Mouse (Mus musculus): ENCODE measurements at regions not wholly inside any gene's neighbourhood (a gene's known extent, or its start where the extent isn't known, plus 50 kb on each side); places are given as distances from the start of the nearest gene placed in this dataset.

DNA sequence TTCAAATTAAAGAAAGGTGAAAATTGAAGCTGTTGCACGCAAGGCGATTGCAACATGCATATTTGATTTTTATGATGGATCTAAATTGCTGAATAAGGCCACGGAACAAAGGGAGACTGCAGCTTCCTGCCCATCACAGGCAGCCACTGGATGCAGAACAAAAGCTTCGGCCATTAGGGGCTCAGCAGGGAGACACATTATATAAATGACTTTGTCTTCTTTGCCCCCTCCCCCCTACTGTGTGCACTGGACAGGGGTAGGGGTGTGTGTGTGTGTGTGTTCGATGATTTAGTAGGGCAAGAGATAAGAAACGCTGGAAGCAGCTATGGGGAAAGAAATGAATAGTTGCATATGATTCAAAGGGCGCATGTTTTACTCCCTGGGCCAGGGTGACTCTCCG lies 481.2 kb upstream of the Pmfbp1 start:
- DNase-seq (ENCODE audit: low spot score in 2 of 2) = no peak

DNA sequence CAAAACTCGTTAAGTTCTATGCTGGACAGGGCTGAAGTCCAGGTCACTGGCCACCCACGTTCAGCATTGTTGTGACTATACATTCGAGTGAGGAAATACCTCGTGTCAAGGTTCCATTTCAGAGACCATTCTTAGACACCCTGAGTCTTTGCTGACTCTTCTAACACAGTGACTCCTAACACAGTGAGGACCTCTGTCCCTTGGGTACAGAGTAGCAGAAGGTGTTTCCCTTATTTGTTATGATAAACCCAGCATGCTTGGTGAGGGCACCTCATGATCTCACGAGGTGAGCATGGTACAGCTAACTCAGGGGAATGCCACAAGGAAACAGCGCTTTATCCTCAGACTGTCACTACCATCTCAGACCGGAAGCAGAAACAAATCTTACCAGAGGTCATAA lies 480.2 kb upstream of the Pmfbp1 start:
- no peak for DNase-seq (ENCODE audit: low spot score in 2 of 2)

DNA sequence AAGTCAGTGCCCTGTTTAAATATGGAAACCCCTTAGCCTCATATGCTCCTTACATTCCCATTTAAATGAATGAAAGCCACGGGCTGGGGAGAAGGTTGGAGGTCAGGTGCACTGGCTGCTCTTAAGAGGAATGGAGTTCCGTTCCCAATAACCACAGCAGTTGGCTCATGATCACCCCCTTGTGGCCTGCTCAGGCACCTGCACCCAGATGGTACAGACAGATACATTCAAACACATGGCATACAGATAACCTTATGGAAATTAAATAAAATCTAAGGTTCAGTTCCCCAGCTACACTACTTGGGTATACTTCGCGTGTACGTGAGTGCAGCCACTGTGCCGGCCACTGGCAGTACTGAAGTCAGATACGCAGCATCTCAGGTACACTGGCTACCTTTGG lies 479.1 kb upstream of the Pmfbp1 start:
- DNase-seq (ENCODE audit: low spot score in 2 of 2) = peak in 1 of 2 experiments; percentile 5

DNA sequence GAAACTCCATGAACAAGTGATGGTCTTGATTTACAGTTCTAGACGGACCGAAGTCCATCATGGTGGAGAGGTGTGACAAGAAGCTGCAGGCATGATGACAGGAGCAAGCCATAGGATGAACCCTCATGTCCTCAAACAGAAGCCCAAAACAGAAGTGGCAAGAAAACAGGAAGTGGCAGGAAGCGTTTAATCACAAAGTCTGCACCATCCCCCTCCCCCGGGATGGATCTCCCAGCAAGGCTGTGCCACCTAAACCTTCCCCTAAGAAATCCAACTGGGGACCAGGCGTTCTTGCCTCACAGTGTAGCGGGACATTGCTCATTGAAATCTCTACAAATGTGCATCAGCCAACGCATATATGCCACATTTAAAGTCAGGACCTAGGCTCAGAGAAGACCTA lies 474.3 kb upstream of the Pmfbp1 start:
- DNase-seq (ENCODE audit: low spot score in 2 of 2) = no peak

DNA sequence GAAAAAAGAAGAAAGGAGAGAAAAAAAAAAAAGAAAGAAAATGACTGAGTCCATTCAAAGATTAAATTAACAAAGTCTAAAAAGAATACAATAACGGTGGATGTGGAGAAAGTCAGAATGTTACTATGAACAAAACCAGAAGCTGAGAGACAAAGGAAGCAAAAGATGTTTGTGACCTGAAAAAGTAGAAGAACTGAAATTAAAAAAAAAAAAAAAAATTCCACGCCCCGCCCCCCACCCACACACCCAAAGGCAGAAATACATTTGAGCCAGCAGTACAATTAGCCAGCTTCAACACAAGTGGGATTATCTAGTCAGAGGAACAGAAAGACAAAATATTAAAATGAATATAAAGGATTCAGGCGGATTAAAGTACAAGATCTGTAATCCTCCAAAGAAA lies 473.7 kb upstream of the Pmfbp1 start:
- no peak for DNase-seq (ENCODE audit: low spot score in 2 of 2)

DNA sequence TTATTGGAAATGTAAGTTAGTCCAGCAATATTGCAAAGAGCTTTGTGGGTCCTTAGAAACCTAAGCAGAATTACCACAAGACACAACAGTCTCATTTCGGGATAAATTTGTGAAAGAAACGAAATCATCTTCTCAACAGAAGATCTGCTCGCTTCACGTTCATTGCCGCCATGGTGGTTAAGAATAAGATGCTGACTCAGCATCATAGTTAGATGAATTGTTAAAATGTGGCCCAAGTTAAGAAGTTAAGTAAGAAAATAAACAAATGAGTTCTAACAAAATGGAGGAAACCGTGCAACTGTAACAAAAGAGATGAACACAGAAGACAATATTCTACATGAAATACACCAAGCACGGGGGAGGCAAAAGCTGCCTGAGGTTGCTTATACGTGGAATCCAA lies 465.9 kb upstream of the Pmfbp1 start:
- no peak for DNase-seq (ENCODE audit: low spot score in 2 of 2)

DNA sequence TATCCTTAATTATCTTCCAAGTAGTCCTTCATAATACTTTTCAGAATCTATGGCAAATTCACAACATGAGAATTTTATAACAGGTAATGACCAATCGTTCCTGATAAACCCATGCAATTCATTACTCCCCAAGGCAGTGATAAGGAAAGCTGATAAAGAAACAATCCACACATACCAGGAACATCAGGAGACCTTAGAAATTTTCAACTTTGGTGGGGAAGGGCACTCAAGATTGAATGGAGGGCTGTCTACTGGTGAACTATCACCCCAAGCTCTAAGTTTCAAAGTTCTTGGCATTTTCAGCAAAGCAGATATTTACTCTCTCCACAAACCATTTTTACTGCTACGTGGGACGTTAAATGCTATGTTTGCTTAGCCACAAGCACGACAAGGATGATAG lies 440.2 kb upstream of the Pmfbp1 start:
- DNase-seq (ENCODE audit: low spot score in 2 of 2) = no peak

DNA sequence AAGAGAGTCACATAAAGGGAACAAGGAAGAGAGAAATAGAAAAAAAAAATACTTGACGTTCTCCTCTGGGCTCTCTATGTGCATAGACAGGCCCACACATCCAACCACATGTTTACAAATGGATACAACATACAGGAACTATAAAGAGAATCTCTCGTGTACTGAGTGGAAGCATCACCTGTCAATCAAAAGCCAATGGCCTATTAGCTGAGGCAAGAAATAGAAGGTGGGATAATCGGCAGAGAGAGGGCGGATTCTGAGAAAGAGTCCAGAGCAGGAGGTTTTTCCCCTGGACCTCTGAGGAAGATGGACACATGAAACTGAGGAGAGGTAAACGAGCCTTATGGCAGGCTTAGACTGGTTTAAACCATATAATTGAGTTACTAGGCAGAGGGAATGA lies 434.7 kb upstream of the Pmfbp1 start:
- no peak for DNase-seq (ENCODE audit: low spot score in 2 of 2)

DNA sequence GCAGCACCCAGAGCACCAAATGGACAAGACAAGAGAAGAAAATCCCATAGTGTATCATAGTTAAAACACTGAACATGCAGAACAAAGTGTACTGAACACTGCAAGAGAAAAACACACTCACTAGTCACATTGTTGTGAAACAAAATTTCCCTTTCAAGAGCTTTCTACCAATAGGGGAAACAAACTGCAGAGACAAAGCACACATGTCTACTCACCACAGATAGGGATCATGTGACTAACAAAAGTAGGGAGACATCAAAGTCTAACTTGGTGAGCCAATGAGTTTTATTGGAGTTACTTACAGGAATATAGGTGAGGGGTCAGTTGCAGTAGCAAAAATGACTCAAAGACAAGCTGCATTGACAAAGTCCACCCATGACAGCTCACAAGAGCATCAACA lies 431.5 kb upstream of the Pmfbp1 start:
- no peak for DNase-seq (ENCODE audit: low spot score in 2 of 2)

DNA sequence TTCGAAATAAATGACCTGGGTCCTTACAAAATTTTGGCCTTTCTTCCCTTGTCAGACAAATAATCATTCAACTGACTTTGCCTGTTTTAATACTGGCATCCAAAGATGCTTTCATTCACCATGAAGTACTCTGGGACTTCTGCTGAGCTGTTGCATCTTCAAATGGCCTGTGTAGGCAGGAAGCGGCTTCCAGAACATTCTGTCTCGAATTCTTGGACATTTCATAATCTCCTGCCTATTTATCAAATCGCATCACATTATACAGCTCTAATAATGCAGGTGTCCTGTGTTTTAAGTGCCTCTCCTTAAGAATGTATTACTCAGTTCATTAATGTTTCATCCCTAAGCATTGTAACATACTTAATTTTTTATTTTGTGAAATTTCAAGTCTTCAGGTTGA lies 420.1 kb upstream of the Pmfbp1 start:
- DNase-seq (ENCODE audit: low spot score in 2 of 2) = no peak

DNA sequence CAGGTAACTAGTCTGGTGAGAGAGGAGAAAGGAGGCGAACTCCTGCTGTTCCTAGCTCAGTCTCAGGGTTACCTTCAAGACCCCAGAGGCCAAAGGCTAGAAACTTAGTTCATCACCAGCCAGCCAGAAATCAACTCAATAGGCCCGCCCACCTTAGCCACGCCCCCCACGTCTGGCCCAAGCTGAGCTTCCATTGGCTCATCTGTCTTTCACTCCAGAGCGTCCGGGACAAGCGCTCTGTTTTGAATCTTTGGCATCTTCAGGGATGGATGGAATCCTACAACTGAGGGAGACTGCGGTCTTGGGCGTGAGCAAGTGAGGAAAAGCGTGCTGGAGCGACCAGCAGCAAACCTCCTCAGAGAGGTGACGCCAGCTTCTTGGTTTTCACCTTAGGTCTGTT lies 418.8 kb upstream of the Pmfbp1 start:
- DNase-seq (ENCODE audit: low spot score in 2 of 2) = no peak

DNA sequence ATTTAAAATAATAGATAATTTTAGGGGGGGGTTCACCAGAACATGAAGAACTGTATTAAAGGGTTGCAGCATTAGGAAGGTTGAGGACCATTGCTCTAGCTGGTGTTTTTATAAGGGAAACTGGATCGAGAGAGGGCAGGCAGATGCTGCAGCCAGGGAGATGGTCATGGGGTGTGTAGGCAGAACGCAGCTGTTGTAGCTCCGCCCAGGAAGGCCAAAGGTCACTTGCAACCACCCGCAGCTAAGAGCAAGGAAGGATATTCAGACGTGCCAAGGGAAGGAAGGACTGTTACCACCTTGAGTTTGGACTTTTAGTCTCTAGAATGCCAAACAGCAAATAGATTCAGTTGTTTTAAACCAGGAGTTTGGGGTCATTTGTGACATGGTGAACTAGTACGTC lies 414.6 kb upstream of the Pmfbp1 start:
- no peak for DNase-seq (ENCODE audit: low spot score in 2 of 2)

DNA sequence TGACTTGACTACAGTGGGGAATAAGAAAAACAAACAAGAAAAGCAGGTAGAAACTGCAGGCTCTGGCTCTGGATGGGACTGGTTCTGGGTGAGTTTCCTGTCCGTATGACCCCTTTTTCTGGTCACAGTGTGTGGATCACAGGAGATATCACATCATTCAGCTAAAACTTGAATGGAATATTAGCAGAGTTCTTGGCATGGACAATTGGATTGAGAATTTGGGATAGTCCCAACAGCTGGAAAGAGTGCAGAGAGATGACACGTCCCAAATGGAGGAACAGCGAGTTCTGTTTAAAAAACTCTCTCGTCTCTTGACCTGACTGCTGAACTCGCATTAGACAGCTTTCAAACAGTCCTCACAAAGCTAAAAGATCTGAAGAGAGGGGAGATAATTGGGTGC lies 412.5 kb upstream of the Pmfbp1 start:
- no peak for DNase-seq (ENCODE audit: low spot score in 2 of 2)

DNA sequence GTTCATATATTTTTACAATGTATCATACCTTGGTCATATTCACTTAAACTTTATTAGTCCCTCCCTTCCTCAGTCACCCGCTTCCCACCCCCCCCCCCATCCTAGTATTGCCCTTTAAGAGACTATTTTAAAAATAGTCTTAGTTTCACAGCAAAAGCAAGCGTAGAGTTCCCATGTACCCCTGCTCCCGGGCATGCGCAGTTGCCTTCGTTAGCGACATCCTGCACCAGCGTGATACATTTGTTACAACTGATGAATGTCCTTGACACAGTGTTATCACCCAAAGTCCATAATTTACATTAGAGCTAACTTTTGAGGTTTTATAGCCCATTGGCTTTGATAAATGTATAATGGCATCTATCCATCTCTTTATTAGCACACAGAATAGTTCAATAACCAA lies 408.7 kb upstream of the Pmfbp1 start:
- no peak for DNase-seq (ENCODE audit: low spot score in 2 of 2)

DNA sequence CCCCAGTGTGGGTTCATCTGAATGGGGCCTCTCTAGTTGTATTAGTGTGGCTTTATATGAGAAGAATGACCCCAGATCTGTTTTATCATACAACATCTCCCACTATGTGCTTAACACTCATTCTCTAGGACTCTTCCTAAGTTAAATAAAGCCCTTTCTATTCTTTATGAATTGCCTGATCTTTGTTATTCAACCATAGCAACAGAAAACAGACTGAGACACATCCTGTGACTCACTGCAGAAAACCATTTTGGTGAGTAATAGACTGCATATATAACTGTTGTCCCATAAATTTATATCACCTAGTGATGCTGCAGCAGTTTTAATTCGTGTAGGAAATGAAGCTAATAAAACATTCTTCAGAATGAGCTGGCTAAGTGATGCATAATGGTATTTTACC lies 406.0 kb upstream of the Pmfbp1 start:
- DNase-seq (ENCODE audit: low spot score in 2 of 2) = no peak

DNA sequence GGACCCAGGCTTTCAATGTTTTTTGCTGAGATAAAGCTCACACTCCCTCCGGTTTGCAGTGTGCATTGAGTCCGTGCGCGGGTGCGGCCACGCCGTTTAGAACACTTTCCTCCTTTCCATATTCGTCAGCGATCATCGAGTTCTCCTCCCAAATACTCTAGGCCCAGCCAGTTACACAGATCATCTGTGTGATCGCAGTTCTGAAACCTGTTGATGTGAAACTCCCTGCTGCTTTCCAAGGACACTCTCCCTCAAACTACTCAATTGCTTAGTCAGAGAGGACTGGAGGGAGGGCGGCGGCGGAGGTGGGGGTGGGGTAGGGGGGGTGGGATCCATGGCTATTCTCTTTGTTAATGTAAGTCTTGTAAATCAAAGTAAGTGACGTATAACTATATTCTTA lies 394.2 kb upstream of the Pmfbp1 start:
- DNase-seq (ENCODE audit: low spot score in 2 of 2) = no peak

DNA sequence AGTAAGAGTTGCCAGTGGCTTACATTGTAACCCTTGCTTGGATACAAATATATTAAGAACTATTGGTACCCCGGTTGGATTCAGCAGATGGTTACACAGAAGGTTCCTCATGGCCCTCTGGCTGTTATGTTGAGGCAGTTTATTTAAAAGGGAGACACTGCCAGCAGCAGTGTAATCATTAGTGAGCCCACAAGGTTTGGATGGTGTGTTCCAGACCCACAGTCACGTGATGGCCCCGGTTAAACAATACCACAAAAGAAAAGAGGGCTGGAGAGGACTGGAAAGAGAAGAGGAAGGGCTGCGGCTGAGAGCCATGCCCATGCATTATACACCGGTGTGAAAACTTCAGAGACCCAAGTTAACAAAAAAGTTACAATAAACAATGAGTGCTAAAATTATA lies 392.4 kb upstream of the Pmfbp1 start:
- DNase-seq (ENCODE audit: low spot score in 2 of 2) = no peak

DNA sequence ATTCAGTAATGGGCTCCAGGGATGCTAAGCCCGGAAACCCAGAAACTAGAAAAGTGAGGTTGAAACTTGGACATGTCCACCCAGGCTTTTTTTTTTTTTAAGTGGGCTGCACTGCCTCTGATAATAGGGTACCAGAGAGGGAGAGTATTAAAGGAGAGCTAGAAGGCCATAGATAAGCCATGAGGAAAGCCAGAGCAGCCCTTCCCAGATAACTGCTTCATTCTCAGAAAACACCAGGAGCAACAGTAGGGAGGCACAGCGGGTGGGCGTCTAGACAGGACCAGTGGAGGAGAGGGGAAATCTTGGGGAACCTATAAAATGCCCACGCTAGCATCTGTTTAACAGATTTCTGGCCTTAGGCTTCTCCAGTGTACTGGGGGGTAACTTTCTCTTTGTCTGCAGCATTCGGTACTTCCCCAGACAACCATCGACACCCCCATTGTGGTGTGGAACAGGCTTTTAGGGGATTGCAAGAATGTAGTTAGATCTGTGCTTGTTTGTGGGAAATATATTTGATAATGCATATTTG lies 389.0 kb upstream of the Pmfbp1 start:
- no peak for DNase-seq (ENCODE audit: low spot score in 2 of 2)

DNA sequence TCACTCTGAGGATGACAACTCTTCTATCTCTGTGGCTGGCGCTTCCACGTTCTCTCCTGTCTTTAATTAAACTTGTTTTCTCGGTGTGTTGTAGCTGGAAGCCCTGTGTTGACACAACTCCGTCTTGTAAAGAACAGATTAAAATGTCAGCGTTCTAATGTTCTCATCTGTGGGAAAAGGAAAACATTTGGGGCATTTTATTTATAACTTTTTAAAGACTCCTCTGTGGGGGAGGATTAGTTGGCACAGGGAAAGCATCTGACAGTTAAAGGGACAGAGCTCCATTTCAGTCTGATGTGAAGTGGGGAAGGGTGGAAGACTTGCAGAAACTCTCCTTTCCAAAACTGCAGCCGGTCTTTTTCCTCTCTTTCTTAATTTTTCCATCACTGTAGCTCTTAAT lies 388.1 kb upstream of the Pmfbp1 start:
- no peak for DNase-seq (ENCODE audit: low spot score in 2 of 2)

DNA sequence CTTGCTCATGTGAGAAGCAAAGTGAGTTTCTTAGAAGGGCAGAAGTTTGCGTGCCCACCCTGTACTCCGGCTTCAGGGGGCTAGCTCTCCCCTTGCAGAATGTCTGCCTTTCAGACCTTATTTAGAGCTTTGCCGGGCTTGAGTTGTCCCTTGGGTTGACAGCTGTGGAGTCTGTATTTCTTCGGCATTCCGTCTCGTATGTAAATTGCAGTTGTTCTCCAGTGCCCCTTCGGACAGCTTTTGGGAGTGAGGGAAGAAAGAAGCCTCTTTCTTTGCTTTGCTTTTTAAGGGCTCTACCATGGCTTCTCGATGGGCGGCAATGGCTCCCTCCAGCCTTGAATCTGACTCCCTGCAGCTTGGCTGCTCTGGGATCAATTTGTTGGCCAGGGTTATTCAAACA lies 386.9 kb upstream of the Pmfbp1 start:
- no peak for DNase-seq (ENCODE audit: low spot score in 2 of 2)

DNA sequence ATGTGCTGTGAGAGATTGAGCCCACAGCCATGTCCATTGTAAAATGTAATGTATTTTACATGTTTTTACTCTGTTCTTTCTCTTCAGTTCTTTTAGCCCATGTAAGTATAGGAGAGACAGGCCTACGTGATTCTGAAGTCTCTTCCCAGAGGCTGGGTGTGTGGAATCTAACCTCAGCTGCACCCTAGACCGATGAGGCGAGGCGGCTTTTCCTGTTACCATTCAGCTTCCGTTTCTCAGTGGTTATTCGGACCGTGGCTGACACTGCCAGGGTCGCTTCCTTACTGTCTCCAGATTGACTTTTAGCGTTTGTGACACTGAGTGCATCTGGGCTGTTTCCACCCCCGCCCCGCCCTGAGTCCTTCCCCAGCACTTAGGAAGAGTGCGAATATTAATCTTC lies 386.1 kb upstream of the Pmfbp1 start:
- no peak for DNase-seq (ENCODE audit: low spot score in 2 of 2)

DNA sequence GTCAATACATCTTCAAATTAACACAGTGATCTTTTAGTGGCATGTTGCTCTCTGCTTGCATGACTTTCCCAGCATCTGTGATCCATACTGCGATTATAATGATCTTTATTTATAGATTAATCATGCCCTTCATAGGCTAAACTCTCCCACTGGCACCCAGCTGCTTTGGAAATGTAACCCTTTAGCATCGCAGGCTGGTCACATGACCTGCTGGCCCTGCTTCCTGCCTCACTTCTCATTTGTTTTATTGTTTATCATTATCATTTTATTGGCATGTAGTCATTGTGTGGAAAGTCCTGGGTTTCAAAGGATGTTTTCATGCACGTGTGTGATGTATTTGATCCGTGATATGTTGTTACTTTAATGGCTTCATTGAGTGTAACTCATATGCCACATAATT lies 384.4 kb upstream of the Pmfbp1 start:
- no peak for DNase-seq (ENCODE audit: low spot score in 2 of 2)

DNA sequence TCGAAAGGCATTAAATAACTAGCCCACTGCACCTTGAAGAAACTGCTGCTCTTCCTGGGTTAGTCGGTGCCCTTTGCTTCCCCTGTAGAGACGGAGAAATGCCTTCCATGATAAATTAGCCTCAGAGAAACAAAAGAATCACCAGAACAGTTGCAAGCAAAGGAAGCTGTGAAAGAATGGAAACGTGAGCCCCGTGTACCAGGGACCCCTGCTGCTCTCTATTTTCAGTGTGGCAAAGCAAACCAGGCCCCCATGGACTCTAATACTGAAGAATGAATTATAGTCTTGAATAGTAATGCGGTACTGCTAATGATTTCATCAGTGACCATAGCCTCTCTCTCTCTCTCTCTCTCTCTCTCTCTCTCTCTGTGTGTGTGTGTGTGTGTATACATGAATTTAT lies 372.1 kb upstream of the Pmfbp1 start:
- DNase-seq (ENCODE audit: low spot score in 2 of 2) = no peak

DNA sequence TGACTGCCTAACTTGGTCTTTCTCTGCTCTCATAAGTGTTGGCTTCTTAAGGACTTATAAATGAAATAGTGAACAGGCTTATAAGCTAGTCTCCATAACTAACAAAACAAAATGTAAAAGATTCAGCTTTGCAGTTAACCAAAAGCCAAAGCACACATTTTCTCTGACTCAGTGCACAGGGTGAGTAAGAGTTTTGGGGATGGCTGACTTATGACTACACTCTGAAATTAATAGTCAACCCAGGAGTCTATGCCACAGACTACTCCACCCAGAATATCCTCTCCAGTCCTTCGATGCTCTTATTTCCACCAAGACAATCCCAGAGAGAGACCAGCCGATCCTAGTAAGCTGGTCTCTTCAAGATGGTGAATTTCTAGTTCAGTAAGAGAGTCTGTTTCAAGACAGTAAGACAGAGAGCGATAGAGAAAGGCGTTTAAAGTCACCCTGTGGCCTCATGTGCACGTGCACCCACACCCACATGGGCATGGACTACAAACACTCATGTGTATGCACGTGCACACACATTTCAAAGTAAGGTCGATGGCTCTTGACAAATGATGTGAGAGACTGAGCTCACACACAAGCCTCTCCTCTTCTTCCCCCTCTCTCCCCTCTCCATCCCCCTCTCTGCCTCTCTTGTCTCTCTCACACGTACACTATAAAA lies 351.2 kb upstream of the Pmfbp1 start:
- DNase-seq (ENCODE audit: low spot score in 2 of 2) = no peak

All from left cerebral cortex, adult 9 months (tissue).